Mouse (Mus musculus): ENCODE data around the gene Lrr1.

- TF ChIP-seq EP300 (IDR thresholded peaks at IDR 0.05; ENCODE audit: low read length) (no peak), RCOR1 (conservative IDR thresholded peaks at IDR 0.05; ENCODE audit: low read depth, low read length) (no peak), ZC3H11A (IDR thresholded peaks at IDR 0.05; ENCODE audit: low read depth, low read length) (no peak), POLR2A (IDR thresholded peaks at IDR 0.05; ENCODE audit: low read depth, low read length) (no peak), CTCF (conservative IDR thresholded peaks at IDR 0.05 in 1 of 2, IDR thresholded peaks at IDR 0.05 in 1 of 2; ENCODE audit: low read depth in 2 of 2, low read length in 2 of 2) (no peak), RAD21 (IDR thresholded peaks at IDR 0.05; ENCODE audit: low read depth, low read length) (no peak), E2F4 (IDR thresholded peaks at IDR 0.05; ENCODE audit: insufficient replicate concordance, low read depth, low read length) (no peak), CHD1 (IDR thresholded peaks at IDR 0.05; ENCODE audit: low read depth, low read length) (no peak), TCF12 (IDR thresholded peaks at IDR 0.05; ENCODE audit: low read depth, low read length) (no peak), KAT2A (IDR thresholded peaks at IDR 0.05; ENCODE audit: insufficient replicate concordance, low read length) (no peak), ZMIZ1 (IDR thresholded peaks at IDR 0.05; ENCODE audit: low read depth, low read length) (peak; percentile 60; the same call in 1 of the 2 replicates), USF1 (IDR thresholded peaks at IDR 0.05; ENCODE audit: low read depth, low read length) (no peak), JUND (conservative IDR thresholded peaks at IDR 0.05; ENCODE audit: low read depth, low read length) (no peak), MXI1 (IDR thresholded peaks at IDR 0.05; ENCODE audit: low read depth, low read length) (no peak)
These were observed 12.7 kb upstream of the Lrr1 start for GRCm38 (mm10) chr12:69155923-69156322.

Measured in CH12.LX (cell line).